In genomic region chr17:75088727-75089126, GRCm38 (mm10) we compare ENCODE assay signal across 10 mouse cellular contexts.
DNase-seq lines count a peak whose midpoint lies in the region; ATAC-seq lines count a peak whose summit lies in the region.
"Had no signal": no experiment of that assay in that cellular context is flagged by ENCODE, and none has a peak within 500 bp of the region (broad histone marks: within the 10 kb centered on the region; RNA-seq: fewer than 3 reads in every experiment).

No protein-coding gene starts in this region.

- H3K4me1 ChIP-seq in forebrain, embryonic 14.5 days (ENCODE audit: control insufficient read depth, insufficient read depth, low read length) = no peaks in the 10 kb centered on the region
- peaks cover 2% of the 10 kb centered on the region; the same call in 1 of the 2 replicates for H3K4me1 ChIP-seq in forebrain, embryonic 10.5 days

- no peak overlapping the region for H3K9ac ChIP-seq in forebrain, embryonic 14.5 days (ENCODE audit: low read length)
- H3K9ac ChIP-seq: embryonic facial prominence, embryonic 15.5 days; limb, embryonic 13.5 days had no signal

- no peak overlapping the region for H3K4me3 ChIP-seq in forebrain, embryonic 14.5 days (ENCODE audit: low read depth, low read length)
- H3K4me3 ChIP-seq in forebrain, embryonic 10.5 days = no peak overlapping the region
- H3K4me3 ChIP-seq: embryonic facial prominence, embryonic 15.5 days; limb, embryonic 13.5 days had no signal

- no peak overlapping the region for H3K27ac ChIP-seq in forebrain, embryonic 14.5 days (ENCODE audit: low read depth, low read length)
- no peak overlapping the region for H3K27ac ChIP-seq in forebrain, embryonic 10.5 days
- H3K27ac ChIP-seq: embryonic facial prominence, embryonic 15.5 days; limb, embryonic 13.5 days had no signal

- DNase-seq in forebrain, embryonic 14.5 days (ENCODE audit: low spot score) = peak; percentile 60
- no peak for DNase-seq in forebrain, embryonic 10.5 days (ENCODE audit: extremely low spot score, low spot score)
- peak; percentile 17 for DNase-seq in 3134 (ENCODE audit: extremely low read depth, insufficient read length, low spot score)
- peak; percentile 68 for DNase-seq in fibroblast of lung, adult 2 months (ENCODE audit: low read depth)
- DNase-seq in left cerebral cortex, adult 8-10 months (ENCODE audit: low spot score in 2 of 2) = peak; percentile 4 to 57
- DNase-seq in gastrocnemius, postnatal 4 days (ENCODE audit: low spot score in 2 of 2) = no peak
- no peak for DNase-seq in cerebellum, adult 11 months

- no peaks in the 10 kb centered on the region for H3K27me3 ChIP-seq in forebrain, embryonic 14.5 days (replicated peaks; ENCODE audit: control insufficient read depth, insufficient read depth, low read length)
- peaks cover 7% of the 10 kb centered on the region for H3K27me3 ChIP-seq in forebrain, embryonic 10.5 days (ENCODE audit: poor library complexity, severe bottlenecking)
- H3K27me3 ChIP-seq: embryonic facial prominence, embryonic 15.5 days; limb, embryonic 13.5 days had no signal

- H3K9me3 ChIP-seq in forebrain, embryonic 14.5 days (replicated peaks; ENCODE audit: control insufficient read depth, low read length) = no peaks in the 10 kb centered on the region
- H3K9me3 ChIP-seq in forebrain, embryonic 10.5 days = no peaks in the 10 kb centered on the region
- H3K9me3 ChIP-seq: embryonic facial prominence, embryonic 15.5 days; limb, embryonic 13.5 days had no signal

- 72% methylated on average over 11 of the region's 11 CpGs for WGBS in forebrain, embryonic 14.5 days
- 88% methylated on average over 11 of the region's 11 CpGs for WGBS in forebrain, embryonic 10.5 days

- H3K4me2 ChIP-seq in forebrain, embryonic 14.5 days (ENCODE audit: low read length) = no peak overlapping the region
- H3K4me2 ChIP-seq: embryonic facial prominence, embryonic 15.5 days; limb, embryonic 13.5 days had no signal

- ATAC-seq in forebrain, embryonic 14.5 days = peak; percentile 60; the same call in 1 of the 2 replicates
- ATAC-seq in CD4-positive, CD25-positive, alpha-beta regulatory T cell, adult 4 months = no peak

- H3K36me3 ChIP-seq in forebrain, embryonic 14.5 days (ENCODE audit: control insufficient read depth, insufficient read depth, low read length) = no peaks in the 10 kb centered on the region
- H3K36me3 ChIP-seq in forebrain, embryonic 10.5 days (replicated peaks) = no peaks in the 10 kb centered on the region
- H3K36me3 ChIP-seq: embryonic facial prominence, embryonic 15.5 days had no signal

Comparison
In these comparisons a context has a peak if more than half of its experiments do, and no peak if none do; other contexts are left out.
1. DNase-seq: peak in forebrain, embryonic 14.5 days (single experiment), 3134 (single experiment), fibroblast of lung, adult 2 months (single experiment) and left cerebral cortex, adult 8-10 months (2 of 2); none in forebrain, embryonic 10.5 days (single experiment), gastrocnemius, postnatal 4 days (0 of 2) and cerebellum, adult 11 months (single experiment).